Mouse (Mus musculus) neutrophil, adult 59 days (primary cell): ENCODE measurements around the gene Orc6. TPM values are rescaled to one million over a fixed set of nuclear protein-coding genes. Genes with fewer than 3 reads are reported as not detected.

Source experiments
- total RNA-seq, 2 experiments: library from RNA; stranded (reverse); gene quantifications; 1 replicate in 1 of 2; 2 replicates in 1 of 2; pipeline ENCODE4 v1.2.4; 2023

The Orc6 gene
- 10 to 100 TPM; 34.1 to 34.6 TPM for total RNA-seq

GRCm38 (mm10) chr8:85299434-85300077 lies at the start of gene Orc6, which contains the start of gene Vps35:
Orc6 (plus strand) TSS chr8:85299632.
Vps35 (minus strand) TSS chr8:85299802.

Other genes starting within 250 kb of the Orc6 start
- 1 to 10 TPM; 4.5 to 5.5 TPM for gene Fbxw9, start 239.6 kb upstream of the Orc6 start, total RNA-seq
- gene Gm5741, start 231.7 kb upstream of the Orc6 start, total RNA-seq: not detected
- 10 to 100 TPM; 35.3 to 45.7 TPM for gene Dhps, start 227.9 kb upstream of the Orc6 start, total RNA-seq
- gene Wdr83os, start 218.9 kb upstream of the Orc6 start, total RNA-seq: 10 to 100 TPM; 34.0 to 35.8 TPM
- gene Wdr83, start 218.3 kb upstream of the Orc6 start, total RNA-seq: 10 to 100 TPM in 1 of 2 experiments, 1 to 10 TPM in 1; 9.7 to 13.2 TPM
- gene Man2b1, start 216.4 kb upstream of the Orc6 start, total RNA-seq: 100 to 1,000 TPM; 307 to 319 TPM
- not detected for gene Zfp791, start 176.5 kb upstream of the Orc6 start, total RNA-seq
- not detected for gene Cks1brt, start 147.7 kb upstream of the Orc6 start, total RNA-seq
- not detected for gene Olfr371, start 73.6 kb upstream of the Orc6 start, total RNA-seq
- gene Vps35, start 170 bp downstream of the Orc6 start, total RNA-seq: 10 to 100 TPM; 74.0 to 89.6 TPM
- 1 to 10 TPM; 1.0 to 4.4 TPM for gene Mylk3, start 86.7 kb downstream of the Orc6 start, total RNA-seq
- gene 4921524J17Rik, start 133.2 kb downstream of the Orc6 start, total RNA-seq: 10 to 100 TPM in 1 of 2 experiments, 1 to 10 TPM in 1; 8.3 to 11.5 TPM
- gene Gpt2, start 192.9 kb downstream of the Orc6 start, total RNA-seq: 1 to 10 TPM in 1 of 2 experiments, under 1 TPM in 1; 0.71 to 1.7 TPM